Mouse (Mus musculus): Measurements from ENCODE around the gene Sgsm2. TPM values are rescaled to one million over a fixed set of nuclear protein-coding genes. Genes with fewer than 3 reads are reported as not detected.

Gene Sgsm2
- polyA plus RNA-seq, 1 experiment = 29.0 TPM

DNA sequence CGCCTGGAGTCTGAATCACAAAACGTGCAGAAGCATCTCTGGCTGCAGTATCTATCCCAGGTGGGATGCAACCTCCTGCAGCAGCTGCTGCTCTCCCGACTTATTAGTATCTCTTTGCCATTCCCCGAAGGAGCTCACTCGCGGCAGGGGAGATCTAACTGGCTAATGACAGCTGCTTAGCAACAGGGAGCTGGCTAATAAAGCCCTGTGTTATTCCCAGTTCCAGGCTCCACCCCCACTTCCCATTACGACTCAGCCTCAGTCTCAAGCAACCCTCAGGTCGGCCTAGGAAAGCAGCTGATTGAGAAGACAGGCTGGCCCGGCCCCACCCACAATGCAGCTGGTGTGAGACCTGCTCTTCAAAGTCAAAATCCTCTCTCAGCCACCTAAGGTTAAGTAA is 20.1 kb downstream of the Sgsm2 start:
- TF ChIP-seq POLR2A (IDR thresholded peaks at IDR 0.05; ENCODE audit: borderline replicate concordance, insufficient read depth, low read length) = no peak
- TF ChIP-seq CTCF (IDR thresholded peaks at IDR 0.05; ENCODE audit: borderline replicate concordance, insufficient read depth, low read depth, low read length) = no peak
- Histone ChIP-seq H3K27ac (ENCODE audit: insufficient read depth, low read length) (no peak overlapping the region), H3K4me1 (ENCODE audit: control insufficient read depth, insufficient read depth, low read length) (peaks cover 22% of the 10 kb centered on the region), H3K4me3 (replicated peaks; ENCODE audit: insufficient read depth, low read depth, low read length) (no peak overlapping the region), H3K27me3 (ENCODE audit: control insufficient read depth, insufficient read depth, low read length) (no peaks in the 10 kb centered on the region)
- DNase-seq = peak; percentile 65 to 80
- under 1% methylated on average over 9 of the region's 9 CpGs for WGBS

DNA sequence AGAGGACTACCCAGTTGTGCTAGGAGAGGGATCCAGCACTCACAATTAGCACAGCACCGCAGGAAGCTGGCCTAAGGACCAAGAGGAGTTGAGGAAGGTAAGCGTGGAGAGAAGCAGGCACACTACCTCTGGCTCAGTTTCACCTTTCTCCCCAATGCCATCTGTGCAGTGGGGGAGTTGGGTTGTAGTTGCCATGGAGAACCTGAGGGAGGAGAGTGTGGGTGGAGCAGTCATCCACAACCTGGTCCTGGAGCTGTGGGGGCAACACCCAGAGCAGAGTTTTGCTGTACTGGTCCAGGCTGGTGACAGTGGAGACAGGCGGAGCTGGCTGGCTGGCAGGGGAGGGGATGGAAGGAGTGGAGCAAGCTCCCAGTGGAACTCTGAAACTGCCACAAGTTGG is 22.2 kb downstream of the Sgsm2 start:
- WGBS = 26% methylated on average over 3 of the region's 3 CpGs
- no peak overlapping the region for H3K4me3 ChIP-seq (replicated peaks; ENCODE audit: insufficient read depth, low read depth, low read length)
- H3K27me3 ChIP-seq (ENCODE audit: control insufficient read depth, insufficient read depth, low read length) = no peaks in the 10 kb centered on the region
- peaks cover 27% of the 10 kb centered on the region for H3K4me1 ChIP-seq (ENCODE audit: control insufficient read depth, insufficient read depth, low read length)
- TF ChIP-seq CTCF (IDR thresholded peaks at IDR 0.05; ENCODE audit: borderline replicate concordance, insufficient read depth, low read depth, low read length) (peak; percentile 12; the same call in 1 of the 2 replicates), POLR2A (IDR thresholded peaks at IDR 0.05; ENCODE audit: borderline replicate concordance, insufficient read depth, low read length) (no peak)
- no peak overlapping the region for H3K27ac ChIP-seq (ENCODE audit: insufficient read depth, low read length)
- DNase-seq = peak; percentile 53 to 70

DNA sequence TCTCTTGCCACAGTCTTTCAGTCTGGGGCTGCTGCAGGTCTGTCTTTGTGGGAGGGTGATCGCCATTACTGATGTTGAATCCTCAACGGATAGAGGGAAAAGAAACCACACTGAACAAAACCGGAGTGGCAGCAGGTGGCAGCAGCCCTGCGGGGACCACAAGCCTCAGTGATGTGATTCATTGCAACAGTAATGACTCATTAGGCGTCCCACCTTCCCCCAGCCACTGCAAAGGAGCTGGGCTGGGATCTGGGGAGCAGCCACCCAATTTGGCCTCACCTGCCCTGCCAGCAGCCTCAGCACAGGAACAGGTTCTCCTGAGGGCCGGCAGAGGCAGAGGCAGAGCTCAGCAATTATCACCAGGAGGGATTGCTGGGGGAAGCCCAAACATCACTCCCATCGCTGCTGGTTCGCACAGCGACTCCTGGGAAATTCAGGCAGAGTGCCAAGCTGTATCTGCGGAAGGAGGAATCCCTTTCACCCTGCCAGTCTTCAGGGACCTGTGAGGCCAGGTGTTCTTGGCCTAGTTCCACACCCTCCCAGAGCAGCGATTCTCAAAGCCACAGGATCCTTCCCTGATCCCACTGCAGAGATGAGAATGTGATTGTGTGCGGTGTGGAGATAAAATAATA is 25.8 kb downstream of the Sgsm2 start:
- 49% methylated on average over 12 of the region's 12 CpGs for WGBS
- H3K27me3 ChIP-seq (ENCODE audit: control insufficient read depth, insufficient read depth, low read length) = no peaks in the 10 kb centered on the region
- H3K27ac ChIP-seq (ENCODE audit: insufficient read depth, low read length) = no peak overlapping the region
- TF ChIP-seq POLR2A (IDR thresholded peaks at IDR 0.05; ENCODE audit: borderline replicate concordance, insufficient read depth, low read length) = no peak
- no peak for TF ChIP-seq CTCF (IDR thresholded peaks at IDR 0.05; ENCODE audit: borderline replicate concordance, insufficient read depth, low read depth, low read length)
- H3K4me1 ChIP-seq (ENCODE audit: control insufficient read depth, insufficient read depth, low read length) = peaks cover 39% of the 10 kb centered on the region
- DNase-seq = peak in 1 of 2 experiments; percentile 35
- H3K4me3 ChIP-seq (replicated peaks; ENCODE audit: insufficient read depth, low read depth, low read length) = no peak overlapping the region

DNA sequence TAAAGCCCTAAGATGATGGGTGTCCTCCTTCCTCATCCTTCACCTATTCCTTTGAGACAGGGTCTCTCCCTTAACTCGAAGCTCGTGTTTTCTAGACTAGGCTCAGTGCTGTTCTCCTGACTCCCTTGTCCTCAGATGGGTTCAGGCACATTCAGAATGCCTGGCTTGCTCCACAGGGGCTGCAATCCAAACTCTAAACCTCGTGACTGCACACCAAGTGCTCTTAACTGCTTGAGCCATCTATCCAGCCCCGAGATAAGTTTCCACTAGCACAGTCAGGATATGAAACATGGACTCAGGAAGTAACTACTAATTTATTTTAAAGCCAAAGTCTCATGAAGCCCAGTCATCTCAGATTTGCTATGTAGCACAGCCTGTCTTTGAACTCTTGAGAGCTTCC is 26.3 kb downstream of the Sgsm2 start:
- DNase-seq = no peak
- H3K27ac ChIP-seq (ENCODE audit: insufficient read depth, low read length) = no peak overlapping the region
- TF ChIP-seq CTCF (IDR thresholded peaks at IDR 0.05; ENCODE audit: borderline replicate concordance, insufficient read depth, low read depth, low read length) (no peak), POLR2A (IDR thresholded peaks at IDR 0.05; ENCODE audit: borderline replicate concordance, insufficient read depth, low read length) (no peak)
- no peaks in the 10 kb centered on the region for H3K27me3 ChIP-seq (ENCODE audit: control insufficient read depth, insufficient read depth, low read length)
- peaks cover 39% of the 10 kb centered on the region for H3K4me1 ChIP-seq (ENCODE audit: control insufficient read depth, insufficient read depth, low read length)
- H3K4me3 ChIP-seq (replicated peaks; ENCODE audit: insufficient read depth, low read depth, low read length) = no peak overlapping the region
- 82% methylated on average over 4 of the region's 4 CpGs for WGBS

DNA sequence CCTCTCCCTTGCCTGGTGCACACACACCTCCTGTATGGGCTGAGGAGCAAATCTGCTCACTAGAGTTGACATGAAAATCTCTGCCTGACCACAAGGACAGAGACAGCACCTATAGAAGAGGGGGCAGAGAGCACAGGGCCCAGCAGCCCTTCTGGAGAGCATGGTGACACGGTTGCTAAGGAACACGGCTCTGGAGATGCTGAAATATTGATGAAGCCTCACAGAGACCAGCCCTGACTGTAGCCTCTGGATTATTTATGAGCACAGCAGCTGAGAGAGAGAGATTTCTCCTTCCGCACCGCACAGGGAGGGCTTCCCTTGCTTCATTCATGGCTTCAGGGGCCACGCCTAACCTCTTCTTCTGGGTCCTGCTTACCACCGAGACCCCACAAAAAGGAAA is 27.3 kb downstream of the Sgsm2 start:
- Histone ChIP-seq H3K27ac (ENCODE audit: insufficient read depth, low read length) (no peak overlapping the region), H3K27me3 (ENCODE audit: control insufficient read depth, insufficient read depth, low read length) (no peaks in the 10 kb centered on the region), H3K4me3 (replicated peaks; ENCODE audit: insufficient read depth, low read depth, low read length) (no peak overlapping the region), H3K4me1 (ENCODE audit: control insufficient read depth, insufficient read depth, low read length) (peaks cover 40% of the 10 kb centered on the region)
- no peak for DNase-seq
- WGBS = 96% methylated on average over 6 of the region's 6 CpGs
- no peak for TF ChIP-seq CTCF (IDR thresholded peaks at IDR 0.05; ENCODE audit: borderline replicate concordance, insufficient read depth, low read depth, low read length)
- no peak for TF ChIP-seq POLR2A (IDR thresholded peaks at IDR 0.05; ENCODE audit: borderline replicate concordance, insufficient read depth, low read length)

DNA sequence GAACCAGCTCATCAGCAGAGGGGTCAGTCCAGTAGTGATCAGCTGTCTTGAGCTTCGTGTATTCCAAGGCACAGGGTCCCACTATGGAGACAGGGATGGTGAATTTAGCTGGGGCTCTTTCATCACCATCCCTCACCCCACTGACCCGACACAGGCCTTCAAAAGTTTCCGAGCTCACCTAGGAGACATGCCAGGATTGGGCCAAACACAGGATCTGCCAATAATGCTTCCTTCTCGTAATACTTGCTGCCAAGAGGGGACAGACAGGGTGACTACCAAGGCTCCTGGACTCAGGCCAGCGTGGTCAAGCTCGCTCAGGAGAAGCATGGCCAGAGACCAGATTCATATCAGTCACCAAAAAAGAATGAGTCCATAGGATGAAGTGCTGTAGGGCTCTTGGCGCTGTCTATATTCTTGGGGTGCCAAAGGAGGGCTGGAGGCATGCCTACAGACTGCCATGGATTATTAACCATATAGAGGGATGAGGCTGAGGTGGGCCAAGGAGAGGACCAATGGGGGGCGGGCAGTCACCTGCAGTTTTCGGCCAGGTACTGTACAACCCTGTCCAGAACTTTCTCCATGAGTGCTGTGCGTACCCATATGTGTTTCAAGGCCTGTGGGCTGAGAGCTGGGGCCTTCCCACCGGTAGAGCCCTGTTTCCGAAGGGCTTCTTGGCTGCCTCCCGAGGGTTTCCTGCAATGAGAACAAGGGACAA is 28.7 kb downstream of the Sgsm2 start:
- 53% methylated on average over 13 of the region's 13 CpGs for WGBS
- no peak overlapping the region for H3K4me3 ChIP-seq (replicated peaks; ENCODE audit: insufficient read depth, low read depth, low read length)
- DNase-seq = peak; percentile 41 to 49
- TF ChIP-seq CTCF (IDR thresholded peaks at IDR 0.05; ENCODE audit: borderline replicate concordance, insufficient read depth, low read depth, low read length) (no peak), POLR2A (IDR thresholded peaks at IDR 0.05; ENCODE audit: borderline replicate concordance, insufficient read depth, low read length) (no peak)
- H3K27me3 ChIP-seq (ENCODE audit: control insufficient read depth, insufficient read depth, low read length) = no peaks in the 10 kb centered on the region
- no peak overlapping the region for H3K27ac ChIP-seq (ENCODE audit: insufficient read depth, low read length)
- H3K4me1 ChIP-seq (ENCODE audit: control insufficient read depth, insufficient read depth, low read length) = peaks cover 32% of the 10 kb centered on the region

DNA sequence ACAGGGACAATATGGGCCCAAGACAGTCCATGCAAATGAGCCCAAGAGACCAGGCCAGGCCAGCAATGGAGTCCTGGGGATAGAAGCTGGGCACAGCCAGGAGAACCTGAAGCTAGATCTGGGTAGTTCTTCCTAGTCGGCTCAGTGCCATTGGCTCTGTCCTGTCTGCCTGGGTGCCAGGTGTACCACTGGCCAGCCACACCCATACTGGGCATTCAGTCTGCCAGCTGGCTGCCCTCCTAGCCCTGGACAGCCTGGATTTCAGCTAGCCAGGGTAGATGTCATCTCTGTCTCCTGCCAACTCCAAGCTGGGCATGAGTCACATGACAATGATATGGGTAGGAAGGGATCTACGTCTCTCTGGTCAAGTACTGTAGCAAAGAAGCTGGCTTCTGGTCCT is 29.7 kb downstream of the Sgsm2 start:
- peaks cover 32% of the 10 kb centered on the region for H3K4me1 ChIP-seq (ENCODE audit: control insufficient read depth, insufficient read depth, low read length)
- no peaks in the 10 kb centered on the region for H3K27me3 ChIP-seq (ENCODE audit: control insufficient read depth, insufficient read depth, low read length)
- no peak for TF ChIP-seq CTCF (IDR thresholded peaks at IDR 0.05; ENCODE audit: borderline replicate concordance, insufficient read depth, low read depth, low read length)
- no peak for TF ChIP-seq POLR2A (IDR thresholded peaks at IDR 0.05; ENCODE audit: borderline replicate concordance, insufficient read depth, low read length)
- WGBS = 9% methylated on average over 2 of the region's 2 CpGs
- peak overlapping the region; percentile 22 for H3K27ac ChIP-seq (ENCODE audit: insufficient read depth, low read length)
- H3K4me3 ChIP-seq (replicated peaks; ENCODE audit: insufficient read depth, low read depth, low read length) = no peak overlapping the region
- peak; percentile 91 to 97 for DNase-seq

DNA sequence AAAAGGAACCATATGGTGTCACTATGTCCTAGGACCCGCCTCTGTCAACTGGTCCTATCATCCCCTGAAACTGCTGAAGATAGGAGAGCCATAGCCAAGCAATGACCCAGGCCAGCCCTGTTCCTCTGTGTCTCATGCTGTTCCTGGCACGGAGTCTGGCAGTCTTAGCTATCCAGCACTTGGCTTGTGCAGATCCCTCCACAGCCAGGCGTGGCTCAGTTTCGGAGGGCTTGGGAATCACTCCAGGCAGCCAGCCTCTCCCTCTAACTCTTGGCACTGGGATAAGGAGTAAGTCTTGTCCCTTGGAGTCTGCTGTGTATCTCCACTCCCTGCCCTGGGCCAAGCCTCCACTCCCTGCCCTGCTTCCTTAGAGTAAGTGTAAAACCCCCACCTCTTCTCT is 30.2 kb downstream of the Sgsm2 start:
- Histone ChIP-seq H3K27me3 (ENCODE audit: control insufficient read depth, insufficient read depth, low read length) (no peaks in the 10 kb centered on the region), H3K27ac (ENCODE audit: insufficient read depth, low read length) (peak overlapping the region; percentile 22; the same call in 1 of the 2 replicates), H3K4me3 (replicated peaks; ENCODE audit: insufficient read depth, low read depth, low read length) (no peak overlapping the region), H3K4me1 (ENCODE audit: control insufficient read depth, insufficient read depth, low read length) (peaks cover 32% of the 10 kb centered on the region)
- TF ChIP-seq POLR2A (IDR thresholded peaks at IDR 0.05; ENCODE audit: borderline replicate concordance, insufficient read depth, low read length) (no peak), CTCF (IDR thresholded peaks at IDR 0.05; ENCODE audit: borderline replicate concordance, insufficient read depth, low read depth, low read length) (no peak)
- peak; percentile 90 to 95 for DNase-seq
- WGBS = 5% methylated on average over 4 of the region's 4 CpGs
